Mouse (Mus musculus) kidney, adult 2 months (tissue): ENCODE data around the gene Fbxo40.

Experiments used
- CTCF ChIP-seq: fragments of 200-500 bp; conservative IDR thresholded peaks from 2 replicates; pipeline ENCODE4 v1.5.1; 2011; ENCODE audit warnings: low read depth, mild to moderate bottlenecking, control low read depth, low read length, moderate library complexity, mixed read lengths; ENCODE audit not compliant: insufficient read depth, insufficient read length
- POLR2A ChIP-seq: fragments of 200-500 bp; IDR thresholded peaks from one replicate; pipeline ENCODE4 v1.6.1; 2011; ENCODE audit warnings: low read depth, low read length, control low read depth

DNA sequence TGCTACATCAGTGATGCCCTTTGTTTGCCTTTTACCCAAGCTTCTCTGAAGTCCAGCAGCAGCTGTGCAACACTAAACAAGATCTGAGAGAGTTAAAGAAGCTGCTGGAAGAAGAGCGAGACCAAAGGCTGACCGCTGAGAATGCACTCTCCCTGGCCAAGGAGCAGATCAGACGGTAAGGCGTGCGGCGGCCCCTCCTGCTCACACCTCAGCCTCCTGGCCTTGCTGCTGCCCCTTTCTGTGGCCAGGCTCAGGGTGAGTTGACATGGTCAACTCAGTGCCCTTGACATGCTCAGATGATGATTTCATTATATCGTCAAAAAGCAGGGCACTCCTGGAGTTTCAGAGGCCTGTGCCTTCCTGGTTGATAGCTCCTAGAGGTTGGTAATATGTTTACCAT, 61.1 kb downstream of the Fbxo40 start:
- TF ChIP-seq POLR2A (no peak), CTCF (no peak)
